Mouse (Mus musculus) embryo, embryonic 10 days (tissue): ENCODE measurements around the gene Fgfr2.

Source experiments
- DNase-seq: peaks from one replicate; pipeline ENCODE4 v3.0.0-alpha.2; 2015; ENCODE audit warnings: low spot score

The Fgfr2 gene

DNA sequence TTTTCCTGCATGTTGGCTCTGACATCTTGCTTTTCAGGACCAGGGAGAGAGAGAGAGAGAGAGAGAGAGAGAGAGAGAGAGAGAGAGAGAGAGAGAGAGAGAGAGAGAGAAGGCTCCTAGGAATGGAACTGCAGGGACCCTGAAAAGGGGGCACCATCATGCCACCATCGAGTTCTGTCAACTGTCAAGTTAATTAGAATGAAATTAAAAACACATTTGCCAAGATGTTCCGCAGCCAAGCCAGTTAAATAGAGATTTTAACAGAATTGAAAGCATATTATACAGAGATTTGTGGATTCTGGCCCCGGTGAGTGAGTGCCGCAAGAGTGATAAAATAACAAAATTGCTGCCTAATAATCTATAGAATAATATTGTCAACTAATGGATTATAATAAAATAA is 1400.8 kb downstream of the Fgfr2 start:
- no peak for DNase-seq

DNA sequence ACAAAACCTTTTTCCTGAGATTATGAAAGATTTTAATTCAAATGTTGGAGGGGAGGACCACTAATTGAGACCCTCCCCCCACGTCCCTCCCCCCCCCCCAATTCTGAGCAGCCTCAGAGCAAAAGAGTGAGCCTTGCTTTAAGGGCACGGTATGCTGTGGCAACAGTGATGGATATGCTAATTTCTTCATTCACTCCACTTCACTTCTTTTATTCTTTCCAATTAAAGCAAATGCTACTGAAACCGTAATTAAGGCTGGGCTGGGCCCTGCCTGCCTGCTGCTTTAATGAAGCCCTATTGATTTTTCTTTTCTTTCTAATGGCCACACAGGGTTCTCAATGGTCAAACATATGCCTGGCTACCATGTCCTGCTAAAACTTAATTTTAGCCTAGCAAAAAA is 1404.9 kb downstream of the Fgfr2 start:
- no peak for DNase-seq

DNA sequence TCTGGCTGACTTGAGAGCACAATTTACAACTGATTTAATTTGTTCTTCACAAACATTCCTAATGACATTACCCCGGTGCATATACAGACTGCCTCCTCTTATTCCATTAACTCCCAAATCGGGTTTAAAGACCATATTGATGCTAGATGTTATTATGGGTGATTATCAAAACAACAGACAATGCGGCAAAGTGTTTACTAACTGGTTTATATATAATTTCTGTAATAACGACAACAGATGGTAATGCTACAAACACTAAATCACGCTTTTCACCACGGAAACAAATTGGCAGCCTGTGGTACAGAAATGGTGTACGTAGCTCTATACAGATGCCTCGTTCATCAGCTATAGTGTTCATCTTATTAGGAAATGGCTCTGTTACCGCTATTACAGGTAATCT is 1410.1 kb downstream of the Fgfr2 start:
- DNase-seq: no peak

DNA sequence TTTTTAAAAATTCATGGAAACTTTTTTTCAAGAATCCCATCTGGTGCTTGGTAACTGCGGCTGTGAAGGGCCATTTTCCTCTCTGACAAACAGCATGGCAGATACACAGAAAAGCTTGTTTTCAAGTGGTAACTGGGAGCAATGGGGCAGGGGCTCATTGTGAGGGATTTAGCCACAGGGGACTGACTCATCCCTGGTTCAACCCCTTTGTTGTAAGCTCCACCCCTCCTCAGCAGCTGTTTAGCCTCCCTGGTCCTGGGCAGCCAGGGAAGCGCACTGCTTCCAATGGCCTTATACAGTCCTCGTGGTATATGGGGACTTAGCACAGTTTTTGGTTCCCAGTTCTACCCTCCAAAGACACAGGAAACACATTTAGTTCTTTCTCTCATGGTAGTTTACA is 1426.3 kb downstream of the Fgfr2 start:
- DNase-seq: peak; percentile 71

DNA sequence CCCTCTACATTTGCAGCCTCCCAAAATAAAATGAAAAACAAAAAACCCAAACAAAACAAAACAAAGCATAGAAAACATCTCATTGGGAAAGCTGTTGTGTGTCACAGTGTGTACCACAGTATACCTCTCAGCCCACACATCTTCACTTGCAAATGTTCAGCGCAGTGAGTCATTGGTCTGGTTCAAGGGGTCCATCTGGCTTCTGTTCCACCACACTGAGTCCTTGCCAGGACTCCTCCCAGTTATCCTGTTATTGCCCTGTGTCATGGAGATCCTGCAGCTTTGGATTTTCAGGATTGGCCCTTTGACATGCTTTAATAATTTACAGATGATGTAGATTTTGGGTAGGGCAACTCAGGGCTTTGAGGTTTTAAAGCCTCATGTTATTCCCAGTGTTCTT is 1435.8 kb downstream of the Fgfr2 start:
- no peak for DNase-seq

DNA sequence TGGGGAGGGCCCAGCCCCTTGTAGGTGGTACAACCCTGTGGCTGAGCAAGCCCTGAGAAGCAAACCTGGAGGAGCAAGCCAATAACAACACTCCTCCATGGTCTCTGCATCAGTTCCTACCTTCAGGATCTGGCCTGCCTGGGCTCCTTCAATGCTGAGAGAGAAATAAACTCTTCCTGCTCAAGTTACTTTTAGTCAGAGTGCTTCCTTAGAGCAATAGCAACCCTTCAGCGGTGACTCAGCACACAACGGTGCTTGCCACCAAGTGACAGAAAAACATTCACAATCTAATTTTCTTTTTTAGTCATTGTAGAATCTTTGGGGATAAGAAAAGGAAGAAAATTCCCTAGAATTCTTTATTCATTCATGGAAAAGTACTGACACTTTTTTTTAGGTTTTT is 1446.0 kb downstream of the Fgfr2 start:
- DNase-seq: no peak

DNA sequence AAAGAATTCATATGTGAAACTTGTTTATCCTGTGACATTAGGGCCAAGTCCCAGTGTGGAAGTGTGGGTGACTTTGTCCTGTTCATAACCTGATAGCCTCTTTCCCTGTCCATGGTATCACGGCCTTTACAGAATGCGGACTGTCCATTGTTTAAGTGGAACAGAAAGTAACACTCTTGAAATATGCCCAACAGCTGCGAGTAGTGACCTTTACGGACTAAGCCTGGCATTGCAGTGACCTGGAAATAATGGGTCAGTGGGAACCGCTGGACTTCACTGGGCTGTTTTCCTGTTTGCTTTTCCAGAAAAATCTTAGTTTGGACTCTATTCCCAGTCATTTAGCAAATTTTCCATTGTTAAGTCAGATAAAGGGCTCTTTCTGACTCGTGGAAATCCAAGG is 1452.6 kb downstream of the Fgfr2 start:
- peak; percentile 74 for DNase-seq

DNA sequence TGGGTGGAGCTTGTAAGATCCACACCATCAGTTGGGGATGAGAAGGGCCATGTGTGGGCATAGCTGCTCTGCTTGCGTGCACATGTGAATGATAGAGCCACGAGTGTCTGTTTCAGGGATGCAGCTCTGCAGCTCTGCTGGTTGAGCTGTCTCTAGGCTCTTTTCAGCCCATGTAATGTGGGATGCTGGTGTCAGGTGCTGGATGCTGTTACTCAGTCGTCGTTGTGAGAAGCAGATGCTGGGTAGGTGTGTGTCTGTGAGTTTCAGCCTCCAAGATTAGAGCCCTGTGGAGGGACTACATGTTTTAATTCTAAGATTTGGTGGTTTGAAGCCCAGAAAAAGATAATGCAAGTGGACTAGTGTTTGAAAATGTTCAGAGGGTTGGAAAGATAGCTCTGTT is 1453.8 kb downstream of the Fgfr2 start:
- no peak for DNase-seq

DNA sequence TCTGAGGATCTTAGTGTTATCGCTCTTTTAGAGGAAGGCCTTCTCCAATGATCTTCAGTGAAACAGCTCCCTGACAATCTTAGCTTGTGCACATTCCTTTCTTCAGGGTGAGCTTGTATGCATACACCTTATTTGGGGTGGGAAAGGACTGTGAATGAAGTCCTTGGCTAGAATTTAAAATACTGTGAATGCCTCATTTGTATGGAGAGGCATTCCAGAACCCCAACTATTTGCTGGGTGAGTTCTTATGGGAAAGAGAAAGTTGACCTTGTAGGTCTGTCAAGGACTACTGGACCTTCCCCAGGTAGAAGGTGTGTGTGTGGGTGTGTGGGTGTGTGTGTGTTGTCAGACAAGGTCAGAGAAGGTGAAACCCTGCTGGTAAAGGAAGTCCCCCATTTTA is 1462.4 kb downstream of the Fgfr2 start:
- no peak for DNase-seq

DNA sequence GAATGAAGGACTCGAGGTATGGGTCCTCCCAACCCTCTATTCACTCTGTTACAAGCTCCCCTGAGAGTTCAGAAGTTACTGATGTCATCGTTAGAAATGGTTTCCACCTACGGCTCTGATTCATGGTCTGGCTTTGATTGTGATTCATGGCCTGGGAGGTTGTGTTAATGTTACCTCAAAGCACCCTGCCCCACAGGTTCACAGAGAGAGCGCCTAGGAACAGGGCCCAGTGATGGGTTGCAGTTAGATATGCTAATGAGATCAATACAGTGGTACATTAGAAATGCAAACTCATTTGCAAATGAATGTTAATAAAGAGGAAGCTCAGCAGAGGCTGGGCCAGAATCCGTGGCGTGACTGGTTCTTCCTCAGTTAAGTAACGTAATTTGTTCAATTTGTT is 1467.1 kb downstream of the Fgfr2 start:
- no peak for DNase-seq

DNA sequence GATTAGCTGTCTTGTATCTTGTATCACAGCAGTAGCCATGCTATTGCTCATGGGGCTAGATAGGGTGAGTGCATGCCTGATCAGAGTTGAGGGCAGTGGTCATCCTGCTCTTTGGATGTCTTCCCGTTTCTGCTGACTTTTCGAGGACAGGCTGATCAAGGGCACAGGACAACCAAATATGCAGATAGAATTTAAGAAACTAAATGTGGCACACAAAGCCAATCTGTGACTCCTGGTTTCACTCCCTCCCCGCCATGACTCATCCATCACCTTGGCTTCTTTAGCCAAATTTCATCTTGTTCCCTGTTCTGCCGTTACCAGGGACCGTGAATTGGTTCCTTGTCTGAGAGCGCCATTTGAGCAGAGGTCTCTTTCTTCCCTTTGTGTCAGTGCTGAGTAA is 1469.7 kb downstream of the Fgfr2 start:
- no peak for DNase-seq

DNA sequence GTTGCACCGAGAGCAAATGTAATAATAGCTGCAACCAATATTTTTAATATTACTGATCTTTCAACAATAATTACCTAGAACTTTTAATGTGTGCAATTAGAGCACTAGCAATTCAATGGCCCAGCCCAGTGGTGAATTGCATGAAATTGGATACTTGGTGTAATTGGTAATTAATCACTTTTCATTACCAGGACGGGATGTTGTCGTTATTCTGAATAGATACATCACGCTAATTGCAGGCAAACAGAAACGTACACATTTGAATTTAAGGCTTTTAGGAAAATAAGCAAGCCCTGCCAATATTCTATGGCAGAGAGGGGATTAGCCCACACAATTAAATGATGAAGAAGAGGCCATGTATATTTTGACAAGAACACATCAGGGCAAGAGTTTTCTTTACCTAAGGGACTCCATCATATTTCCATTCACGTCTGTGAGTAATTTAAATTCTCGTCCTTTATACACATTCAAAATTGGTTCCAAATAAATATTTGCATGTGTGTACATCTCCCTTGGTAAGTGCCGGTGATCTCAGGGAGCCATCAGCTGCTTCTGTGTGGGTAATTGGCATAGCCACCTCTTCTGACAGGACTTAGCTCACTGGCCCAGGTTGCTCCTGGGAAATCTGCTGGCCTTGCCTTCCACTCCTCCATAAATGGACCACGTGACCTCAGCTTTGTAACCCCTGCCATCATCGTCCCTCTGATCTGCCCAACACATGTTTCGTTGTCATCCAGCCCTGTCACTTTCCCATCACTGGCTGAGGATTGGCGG is 1471.0 kb downstream of the Fgfr2 start:
- no peak for DNase-seq

DNA sequence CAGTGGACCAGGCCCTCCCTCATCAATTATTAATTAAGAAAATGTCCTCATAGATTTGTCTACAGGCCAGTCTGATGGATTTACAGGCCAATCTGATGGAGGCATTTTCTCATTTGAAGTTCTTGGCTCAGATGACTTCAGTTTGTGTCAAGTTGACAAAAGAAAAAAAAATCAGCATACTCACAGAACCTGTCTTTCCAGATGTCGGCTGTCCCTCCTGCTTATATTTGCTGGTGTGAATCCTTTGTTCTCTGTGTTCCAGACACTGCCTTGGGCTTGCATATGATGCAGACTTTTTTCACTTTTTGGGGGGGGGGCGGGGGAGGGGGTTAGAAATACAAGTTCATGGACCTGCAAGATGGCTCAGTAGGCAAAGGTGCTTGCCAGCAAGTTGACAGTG is 1472.9 kb downstream of the Fgfr2 start:
- DNase-seq: no peak

DNA sequence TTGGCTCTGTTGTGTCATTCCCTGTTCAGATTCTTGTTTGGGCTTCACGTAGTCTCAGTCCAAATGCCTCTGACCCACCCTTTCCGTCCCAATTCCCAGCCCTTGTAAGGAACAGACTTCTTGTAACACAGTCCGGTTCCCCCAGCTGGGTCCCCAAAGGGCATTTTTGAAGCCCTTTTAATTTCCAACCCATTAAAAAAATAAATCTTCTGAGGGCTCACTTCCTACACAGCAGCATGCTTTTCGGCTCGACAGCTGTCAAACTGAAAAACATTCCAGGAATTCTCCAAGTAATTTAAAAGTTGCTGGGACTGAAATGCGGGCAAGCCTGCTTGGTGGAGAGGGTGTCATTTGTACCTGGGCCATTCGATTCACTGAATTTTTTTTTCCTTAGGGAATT is 1474.9 kb downstream of the Fgfr2 start:
- no peak for DNase-seq

DNA sequence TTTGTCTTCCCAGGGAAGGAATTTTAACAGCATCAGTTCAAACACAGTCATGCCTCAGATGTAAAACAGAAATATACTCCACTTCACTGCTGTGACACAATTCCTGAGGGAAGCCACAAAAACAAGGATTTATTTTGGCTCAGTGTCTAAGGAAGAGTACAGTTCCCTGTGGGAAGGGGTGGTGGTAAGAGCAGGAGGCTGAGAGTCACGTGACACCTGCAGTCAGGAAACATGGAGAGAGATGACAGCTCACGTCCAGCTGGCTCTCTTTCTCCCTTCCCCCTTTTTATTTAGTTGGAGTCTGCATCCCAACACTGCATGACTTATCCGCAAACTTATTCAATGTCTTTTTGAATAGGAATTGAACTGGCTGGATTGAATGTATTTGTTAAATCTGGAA is 1475.6 kb downstream of the Fgfr2 start:
- DNase-seq: no peak

DNA sequence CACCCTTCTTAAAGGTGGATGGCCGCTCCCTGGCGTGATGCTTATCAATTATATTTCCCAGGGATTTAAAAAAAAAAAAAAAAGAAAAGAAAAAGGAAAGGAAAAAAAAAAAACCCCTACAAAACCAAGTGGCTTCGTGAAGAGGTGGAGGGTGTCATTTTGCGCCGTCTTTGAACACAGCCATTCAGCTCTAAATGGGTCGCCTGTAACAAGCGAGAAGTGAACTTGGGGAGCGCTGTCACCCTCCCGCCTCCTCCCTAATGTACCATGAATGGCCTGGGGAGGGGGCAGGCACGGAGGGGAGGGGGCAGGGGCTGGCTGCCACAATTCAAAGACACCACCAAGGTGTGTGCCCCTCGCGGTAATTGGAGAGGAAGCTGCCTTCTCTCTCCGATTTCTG is 1478.6 kb downstream of the Fgfr2 start:
- no peak for DNase-seq

DNA sequence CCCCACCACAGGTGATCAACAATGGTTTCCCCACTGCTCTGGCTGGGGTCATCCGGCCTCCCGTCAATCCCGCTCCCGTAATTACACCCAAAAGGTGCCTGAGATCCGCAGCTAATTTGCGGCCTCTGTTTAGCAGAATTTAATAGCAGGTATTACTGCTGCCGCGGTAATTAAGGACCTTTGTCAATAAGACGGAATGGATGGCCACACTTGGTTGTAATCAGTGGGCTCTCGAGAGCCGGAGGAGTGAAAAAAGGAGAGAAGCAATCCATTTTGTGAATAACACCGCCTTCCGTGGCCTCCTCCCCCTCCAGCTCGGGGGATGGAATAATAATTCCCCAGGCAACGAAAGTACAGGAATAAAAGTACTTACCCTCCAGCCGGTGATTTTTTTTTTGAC is 1479.1 kb downstream of the Fgfr2 start:
- peak; percentile 23 for DNase-seq

DNA sequence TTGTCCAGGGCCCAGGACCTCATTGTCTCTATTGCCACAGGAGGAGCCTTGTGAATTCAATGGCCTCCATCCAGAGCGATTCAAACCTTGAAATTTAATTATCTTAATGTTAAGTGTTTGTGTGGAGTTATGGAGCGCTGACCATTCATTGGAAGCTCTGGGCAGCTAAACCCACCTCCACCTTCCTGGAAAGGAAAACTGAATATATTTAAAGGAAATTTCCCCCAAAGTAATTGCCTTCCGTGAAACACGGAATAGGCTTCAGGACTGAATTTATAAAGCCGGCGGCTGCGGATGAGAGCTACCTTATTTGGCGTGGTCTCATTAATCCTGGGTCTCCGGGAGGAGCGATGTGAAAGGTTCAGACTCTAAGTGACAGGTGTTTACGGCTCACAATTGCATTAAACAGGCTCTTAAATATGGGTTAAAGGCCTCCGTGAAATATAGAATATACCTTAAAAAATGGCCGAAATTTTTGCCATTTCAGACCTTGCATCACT is 1479.8 kb downstream of the Fgfr2 start:
- no peak for DNase-seq

DNA sequence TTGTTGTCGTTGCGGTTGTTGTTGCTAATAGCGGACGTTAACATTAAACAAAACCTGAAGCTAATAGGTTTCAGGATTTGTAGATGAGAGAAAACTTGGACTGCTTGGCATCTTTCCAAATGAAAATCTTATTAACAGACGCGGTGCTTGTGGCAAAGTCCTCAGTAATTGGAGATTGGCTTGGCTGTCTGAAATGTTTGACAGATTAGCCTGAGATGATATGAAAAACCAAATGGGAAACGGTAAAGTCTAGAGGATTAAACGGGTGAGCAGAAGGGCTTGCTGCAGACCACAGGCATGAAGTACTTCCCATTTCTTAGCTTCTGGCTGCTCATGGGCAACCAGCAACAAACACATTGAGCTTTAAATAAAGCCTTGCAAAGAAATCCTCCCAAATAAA is 1493.6 kb downstream of the Fgfr2 start:
- DNase-seq: no peak

DNA sequence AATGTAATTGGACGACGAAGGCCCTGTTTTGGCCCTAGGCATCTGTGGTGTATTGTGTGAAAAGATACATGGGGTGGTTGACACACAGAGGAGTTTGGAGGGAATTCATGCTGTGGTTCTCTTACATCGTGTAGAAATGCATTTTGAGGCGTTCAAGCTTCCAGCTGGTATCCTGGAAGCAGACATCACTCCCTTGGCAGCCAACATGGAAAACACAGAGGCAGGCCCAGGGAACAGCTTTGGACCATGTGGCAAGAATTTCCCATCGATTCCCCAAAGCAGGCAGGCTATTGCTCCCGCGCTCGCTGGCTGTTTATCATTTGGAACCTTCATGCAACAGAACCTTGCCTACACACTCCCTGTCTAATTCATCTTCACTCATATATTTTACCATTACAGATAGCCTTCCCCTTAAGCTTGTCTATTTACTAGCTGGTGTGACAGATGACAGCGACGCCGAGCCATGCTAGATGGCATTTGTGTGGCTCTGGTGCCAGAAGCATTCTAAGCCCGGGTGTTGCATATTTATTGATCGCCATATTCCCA is 1494.2 kb downstream of the Fgfr2 start:
- DNase-seq: no peak

DNA sequence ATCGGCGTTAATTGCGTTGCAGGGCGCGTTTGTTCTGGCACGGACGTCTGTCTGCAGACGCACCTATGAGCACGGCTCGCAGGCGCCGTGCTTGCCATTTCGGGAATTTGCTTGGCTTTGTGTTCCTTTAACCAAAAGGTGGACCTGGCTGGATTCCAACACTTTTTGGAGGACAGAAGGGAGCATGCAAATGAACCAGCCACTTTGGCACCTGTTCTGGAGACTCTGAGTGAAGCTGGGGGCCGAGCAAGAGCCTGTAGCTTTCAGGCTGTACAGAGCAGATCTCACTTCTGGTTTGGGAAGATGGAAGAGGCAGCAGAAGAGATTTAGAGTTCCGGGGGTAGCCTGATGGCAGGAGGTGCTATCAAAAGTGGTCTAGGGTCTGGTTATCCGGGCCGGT is 1494.8 kb downstream of the Fgfr2 start:
- no peak for DNase-seq

DNA sequence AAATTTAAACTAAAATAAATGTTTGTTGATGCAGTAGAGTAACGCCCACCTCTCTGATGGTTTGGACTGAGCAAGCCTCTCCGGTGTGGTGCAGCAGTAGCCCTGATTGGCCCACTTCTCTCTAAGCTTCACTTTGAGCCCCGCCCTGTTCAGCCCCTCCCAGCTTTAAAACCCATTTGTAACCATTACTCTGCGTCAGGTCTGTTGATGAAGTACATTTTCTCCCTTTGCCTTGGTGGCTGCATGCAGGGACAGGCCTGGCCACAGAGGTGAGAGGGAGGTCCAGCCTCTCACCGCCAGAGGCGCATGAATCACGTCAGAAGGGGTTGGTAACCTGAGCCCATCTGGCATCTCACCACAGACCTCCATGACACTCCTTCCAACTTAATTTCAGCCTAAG is 1513.5 kb downstream of the Fgfr2 start:
- peak; percentile 81 for DNase-seq

DNA sequence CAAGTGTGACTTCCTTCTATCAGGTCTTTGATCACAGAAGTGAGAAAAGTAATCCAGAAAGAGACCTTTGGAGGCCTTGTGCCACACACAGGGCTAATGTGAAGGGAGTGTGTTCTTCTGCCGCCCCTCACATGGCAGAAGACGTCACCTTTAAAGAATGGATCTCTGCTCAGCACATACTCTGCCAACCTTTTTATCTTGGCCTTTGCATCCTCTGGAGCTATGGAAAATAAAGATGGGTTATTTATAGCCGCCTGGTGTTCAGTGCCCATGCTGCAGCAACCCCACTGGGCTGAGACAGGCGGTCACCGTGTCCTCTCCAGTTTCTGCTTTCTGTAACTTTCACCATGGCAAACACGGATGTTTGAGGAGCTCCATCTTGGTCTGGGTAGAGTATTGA is 1515.1 kb downstream of the Fgfr2 start:
- no peak for DNase-seq

DNA sequence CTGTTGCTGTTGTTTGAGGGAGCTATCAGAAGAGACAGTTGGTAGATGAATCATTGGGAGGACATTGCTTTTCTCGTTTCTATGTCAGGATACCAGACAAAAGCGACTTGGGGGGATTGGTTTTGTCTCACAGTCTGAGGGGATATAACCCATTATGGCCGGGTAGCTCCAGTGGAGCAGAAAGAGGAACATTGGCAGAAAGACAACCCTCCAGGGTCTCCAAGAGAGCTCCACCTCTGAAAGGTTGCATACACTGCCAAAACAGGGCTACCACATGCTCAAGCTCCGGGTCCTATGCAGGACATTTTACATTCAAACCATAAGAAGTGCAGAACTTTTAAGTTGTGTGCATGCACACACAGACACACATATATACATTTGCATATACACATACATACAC is 1517.7 kb downstream of the Fgfr2 start:
- no peak for DNase-seq
